Mouse (Mus musculus) gastrocnemius, postnatal 25 days (tissue): Measurements from ENCODE around the gene Efcab1. TPM values are rescaled to one million over a fixed set of nuclear protein-coding genes. Genes with fewer than 3 reads are reported as not detected.
"Not testable (repeated sequence)": the region's sequence is repeated elsewhere in the genome, so short reads cannot be mapped to it uniquely, and the experiment has no call there.

Experiments
- DNase-seq: peaks from one replicate; pipeline ENCODE4 v3.0.0; 2022
- long read RNA-seq, 2 experiments: library from polyadenylated mRNA; stranded (forward); transcript quantifications; one replicate each; pipeline ENCODE4 v2.0.0; 2021
- total RNA-seq, 2 experiments: library from RNA; stranded (reverse); gene quantifications; 1 replicate in 1 of 2; 2 replicates in 1 of 2; pipeline ENCODE4 v1.2.3; 2021

The Efcab1 gene
- not detected for total RNA-seq
- long read RNA-seq, experiment 1, result 0 reads
- long read RNA-seq, experiment 2, result 0 reads

DNA sequence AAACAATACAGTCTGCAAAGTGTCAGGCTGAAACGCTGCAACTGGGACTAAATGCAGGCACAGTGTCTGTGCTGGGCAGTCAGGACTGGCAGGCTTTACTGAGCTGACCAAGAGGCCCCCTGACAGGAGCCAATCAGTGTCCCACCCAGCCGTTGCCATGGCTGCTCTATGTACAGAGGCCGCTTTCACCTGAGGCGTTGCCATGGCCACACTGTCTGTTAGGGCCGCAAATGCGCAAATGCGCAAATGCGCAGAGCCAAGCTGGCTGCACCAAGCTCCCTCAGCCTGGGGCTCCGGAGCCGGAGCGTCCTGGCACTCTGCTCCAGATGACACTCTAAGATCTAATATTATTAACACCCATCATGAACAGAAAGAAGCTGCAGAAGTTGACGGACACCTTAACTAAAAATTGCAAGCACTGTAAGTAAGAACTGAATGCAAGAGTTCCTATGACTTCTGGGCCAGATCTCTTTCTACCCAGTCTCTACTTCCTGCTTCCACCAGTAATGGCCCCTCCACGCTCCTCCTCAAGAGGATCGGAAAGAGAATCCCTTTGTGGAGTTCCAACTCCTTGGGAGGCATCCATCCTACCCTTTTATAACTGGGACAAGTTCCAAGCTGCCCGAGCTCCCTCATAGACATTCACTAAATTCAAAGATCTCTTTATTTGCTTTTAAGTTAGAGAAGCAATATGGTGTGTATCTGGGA is at the start of gene Efcab1:
Efcab1 (plus strand) TSS at position 214 of the 708 bp plus-strand sequence.
- no peak for DNase-seq

DNA sequence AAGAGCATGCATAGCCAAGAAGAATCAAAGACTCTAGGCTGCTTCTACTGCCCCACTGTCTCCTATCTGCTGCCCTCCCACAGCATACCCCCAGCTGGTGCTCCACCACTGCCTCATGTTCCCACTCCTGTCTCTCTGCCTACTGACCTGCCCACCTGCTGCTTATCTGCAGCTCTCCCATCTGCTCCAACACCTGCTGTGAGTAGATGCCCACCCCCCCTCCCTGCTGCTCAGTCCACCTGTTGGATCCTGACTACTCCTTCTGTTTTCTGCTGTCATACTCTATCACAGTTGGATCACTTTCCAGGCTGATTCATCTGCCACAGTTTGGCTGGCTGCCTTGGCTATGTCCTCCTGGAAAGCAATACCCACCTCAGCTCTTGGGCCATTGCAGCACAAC is 47.0 kb upstream of the Efcab1 start:
- no peak for DNase-seq

DNA sequence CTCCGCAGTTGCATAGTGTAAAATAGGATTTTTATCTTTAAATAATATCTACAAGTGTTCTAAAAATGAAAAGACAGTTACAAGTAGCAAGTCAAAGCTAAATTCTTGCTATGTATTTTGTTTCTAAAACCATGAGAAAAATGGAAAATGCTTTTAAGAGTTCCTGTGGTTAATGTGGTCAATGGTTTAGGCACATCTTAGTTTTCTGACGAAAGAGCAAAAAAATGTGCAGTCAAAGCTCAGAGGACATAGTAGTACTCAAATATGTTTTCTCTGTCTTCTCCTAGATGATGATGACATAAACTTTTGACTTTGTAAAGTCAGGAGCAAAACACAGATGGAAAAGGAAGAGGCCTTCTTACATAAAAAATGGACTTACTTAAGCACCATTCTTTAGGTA is 21.5 kb upstream of the Efcab1 start:
- no peak for DNase-seq

DNA sequence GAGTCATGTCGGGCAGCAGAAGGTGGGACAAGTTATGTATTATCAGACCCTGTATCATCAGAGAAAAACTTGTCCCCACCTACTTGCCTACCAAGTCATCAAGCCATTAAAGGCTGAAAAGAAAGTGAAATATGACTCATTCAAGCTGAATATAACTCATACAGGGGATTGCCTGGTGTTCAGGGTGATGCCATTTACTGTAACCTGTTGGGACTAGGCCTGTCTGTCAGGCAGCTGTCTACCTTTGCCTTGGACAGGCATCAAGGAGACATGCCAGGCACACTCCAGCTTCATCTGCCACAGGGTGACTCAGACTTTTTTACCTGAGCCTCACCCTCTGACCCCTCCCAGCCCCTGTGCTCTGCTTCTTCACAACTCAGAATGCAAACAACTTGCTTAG is 21.0 kb upstream of the Efcab1 start:
- no peak for DNase-seq

DNA sequence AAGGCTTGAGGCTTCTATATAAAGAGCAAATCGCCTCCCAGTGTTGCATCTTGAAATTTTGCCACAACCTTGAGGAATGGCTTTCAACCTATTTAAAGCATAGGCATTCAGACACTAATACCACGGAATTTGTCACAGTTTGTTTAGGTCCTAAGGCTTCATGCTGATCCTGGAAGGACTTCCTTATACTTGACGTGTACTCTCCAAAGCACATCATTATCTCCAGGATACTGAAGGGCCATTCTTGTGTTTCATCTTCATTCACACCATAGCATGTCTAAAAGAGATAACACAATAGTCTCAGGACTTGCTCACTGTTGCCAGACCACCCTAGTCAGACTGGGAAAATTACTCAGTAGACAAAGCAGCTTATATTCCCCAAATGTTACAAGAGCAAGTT is 13.9 kb upstream of the Efcab1 start:
- no peak for DNase-seq

DNA sequence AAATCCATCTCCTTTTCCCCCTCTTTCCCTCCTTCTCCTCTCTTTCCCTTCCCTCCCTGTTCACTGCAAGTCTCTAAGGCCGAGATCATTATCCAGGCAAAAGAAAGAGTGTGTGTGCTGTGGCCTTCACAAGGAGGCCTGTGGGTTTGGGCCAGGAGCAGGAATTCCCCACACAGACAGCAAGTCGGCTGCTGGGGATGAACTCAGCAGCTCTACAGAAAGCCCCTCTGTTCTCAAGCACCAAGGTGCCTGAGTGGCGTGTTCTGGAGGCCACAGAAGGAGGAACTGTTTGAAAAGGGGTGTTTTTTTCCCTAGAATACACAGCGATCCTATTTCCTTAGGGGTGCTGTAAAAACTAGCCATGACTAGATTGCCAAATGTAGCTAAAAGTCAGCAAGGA is 12.5 kb upstream of the Efcab1 start:
- no peak for DNase-seq

DNA sequence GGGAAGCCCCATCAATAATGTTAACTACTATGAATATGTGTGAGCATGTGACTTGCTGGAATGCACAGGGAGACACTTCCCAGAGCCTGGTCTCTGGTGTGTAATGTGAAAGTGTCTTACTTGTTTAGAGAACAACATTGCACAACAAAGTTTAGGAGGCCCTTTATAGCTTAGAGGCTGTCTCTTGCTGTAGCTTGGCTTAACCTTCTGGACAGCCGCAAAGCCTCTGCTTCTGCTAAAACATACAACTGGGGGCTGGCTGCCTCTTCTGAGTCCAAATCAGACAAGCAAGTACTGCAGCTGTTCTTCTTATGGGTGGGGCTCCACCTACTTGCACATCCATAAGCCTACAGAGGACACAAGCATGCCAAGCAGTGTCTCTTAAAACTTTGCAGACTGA is 11.7 kb upstream of the Efcab1 start:
- no peak for DNase-seq

DNA sequence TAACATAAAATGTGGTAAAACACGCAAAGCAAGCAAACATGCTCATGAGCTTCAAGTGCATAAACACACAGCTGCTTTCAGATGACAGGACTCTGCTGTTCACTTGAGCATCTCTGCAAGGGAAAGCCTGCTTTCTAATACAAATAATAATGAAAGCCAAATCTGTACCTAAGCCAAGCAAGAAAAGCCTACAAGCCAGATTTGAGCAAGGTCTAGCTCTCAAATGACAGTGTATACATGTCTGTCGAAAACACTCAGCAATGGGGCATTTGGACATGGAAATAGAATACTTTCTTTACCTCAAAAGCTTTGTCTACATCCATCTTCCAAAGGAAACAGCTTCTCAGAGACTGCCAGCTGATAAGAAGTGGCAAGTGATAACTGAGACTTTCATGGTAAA is 10.9 kb upstream of the Efcab1 start:
- DNase-seq, result no peak

DNA sequence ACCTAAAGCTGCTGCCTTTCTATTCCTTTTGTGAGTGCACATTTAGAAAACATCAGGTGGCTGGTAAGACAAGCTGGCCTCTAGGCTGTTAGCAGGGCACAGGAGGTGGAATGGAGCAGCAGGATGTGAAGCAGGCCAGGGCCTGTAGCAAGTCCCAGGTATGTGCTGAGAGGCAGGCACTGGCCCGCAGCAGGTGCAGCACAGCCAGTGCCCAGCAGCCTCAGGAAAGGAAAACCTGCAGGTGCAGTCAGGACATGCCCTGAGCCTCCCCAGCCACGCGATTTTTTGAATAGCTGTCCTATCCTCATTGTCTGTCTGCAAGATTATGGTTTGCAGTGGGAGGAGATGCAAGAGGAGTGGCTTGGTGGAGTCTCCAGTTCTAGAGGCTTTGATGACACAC is 24.3 kb downstream of the Efcab1 start:
- DNase-seq, result not testable (repeated sequence)

GRCm38 (mm10) chr16:14936478-14937166 is 30.2 kb downstream of the Efcab1 start:
- DNase-seq, result not testable (repeated sequence)

- DNase-seq, result no peak
Measured at GRCm38 (mm10) chr16:14939552-14939951, 33.1 kb downstream of the Efcab1 start.

GRCm38 (mm10) chr16:14939994-14940715 is 33.7 kb downstream of the Efcab1 start:
- no peak for DNase-seq

GRCm38 (mm10) chr16:14940898-14941297 is 34.5 kb downstream of the Efcab1 start:
- DNase-seq, result no peak

GRCm38 (mm10) chr16:14943530-14943929 is 37.1 kb downstream of the Efcab1 start:
- no peak for DNase-seq

- DNase-seq, result not testable (repeated sequence)
Measured at GRCm38 (mm10) chr16:14947561-14947960, 41.2 kb downstream of the Efcab1 start.

DNA sequence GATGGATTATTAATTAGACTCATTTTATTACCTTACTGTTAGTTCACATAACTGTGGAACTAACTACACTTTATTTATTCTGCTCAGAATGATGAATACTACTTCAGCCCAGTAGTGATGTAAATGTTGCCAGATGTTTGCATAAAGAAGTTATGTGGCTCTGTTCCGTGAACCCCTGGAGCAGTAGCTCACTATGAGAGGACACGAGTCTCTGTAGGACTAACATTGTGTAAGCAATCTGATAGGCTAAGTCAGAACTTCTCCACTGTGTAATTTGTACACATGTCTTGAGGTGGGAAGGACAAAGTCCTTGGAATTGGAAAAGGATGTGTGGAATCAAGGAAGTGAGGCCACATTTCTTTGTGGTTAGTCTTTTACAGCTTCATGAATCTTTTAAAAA is 45.5 kb downstream of the Efcab1 start:
- no peak for DNase-seq

DNA sequence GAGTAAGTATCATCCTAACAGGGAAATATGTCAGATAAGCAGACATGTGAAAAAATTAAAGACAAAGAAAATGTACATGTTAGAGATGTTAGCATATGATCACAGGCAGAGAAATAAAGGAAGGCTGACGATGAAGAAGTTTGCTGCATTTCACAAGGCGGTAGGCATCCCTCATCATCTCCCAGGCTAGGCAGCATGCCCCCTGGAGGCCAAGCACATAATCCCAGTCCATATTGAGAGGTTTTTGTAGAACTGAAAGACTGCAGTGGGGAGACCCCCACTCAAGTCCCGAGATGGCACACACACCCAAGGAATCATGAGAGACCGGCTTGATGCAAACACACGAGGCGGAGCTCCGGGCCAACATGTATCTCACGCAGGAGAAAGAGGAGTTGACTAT is 53.3 kb downstream of the Efcab1 start:
- no peak for DNase-seq

GRCm38 (mm10) chr16:14973696-14974095 is 67.3 kb downstream of the Efcab1 start:
- no peak for DNase-seq

DNA sequence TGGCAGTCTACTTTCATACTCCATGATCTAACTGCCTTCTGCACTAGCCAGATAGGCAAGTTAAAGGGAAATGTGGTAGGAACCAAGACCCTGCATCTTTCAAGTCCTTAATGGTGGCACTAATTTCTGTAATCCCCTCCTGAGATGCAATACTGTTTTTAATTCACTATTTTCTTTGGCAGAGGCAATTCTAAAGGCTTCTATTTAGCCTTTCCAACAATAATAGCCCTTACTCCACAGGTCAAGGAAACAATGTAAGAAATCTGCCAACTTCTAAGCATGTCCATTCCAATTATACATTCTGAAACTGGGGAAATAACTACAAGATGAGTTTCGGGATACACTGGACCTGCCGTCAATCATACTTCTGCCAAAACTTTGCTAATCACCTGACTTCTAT is 72.8 kb downstream of the Efcab1 start:
- DNase-seq, result no peak

DNA sequence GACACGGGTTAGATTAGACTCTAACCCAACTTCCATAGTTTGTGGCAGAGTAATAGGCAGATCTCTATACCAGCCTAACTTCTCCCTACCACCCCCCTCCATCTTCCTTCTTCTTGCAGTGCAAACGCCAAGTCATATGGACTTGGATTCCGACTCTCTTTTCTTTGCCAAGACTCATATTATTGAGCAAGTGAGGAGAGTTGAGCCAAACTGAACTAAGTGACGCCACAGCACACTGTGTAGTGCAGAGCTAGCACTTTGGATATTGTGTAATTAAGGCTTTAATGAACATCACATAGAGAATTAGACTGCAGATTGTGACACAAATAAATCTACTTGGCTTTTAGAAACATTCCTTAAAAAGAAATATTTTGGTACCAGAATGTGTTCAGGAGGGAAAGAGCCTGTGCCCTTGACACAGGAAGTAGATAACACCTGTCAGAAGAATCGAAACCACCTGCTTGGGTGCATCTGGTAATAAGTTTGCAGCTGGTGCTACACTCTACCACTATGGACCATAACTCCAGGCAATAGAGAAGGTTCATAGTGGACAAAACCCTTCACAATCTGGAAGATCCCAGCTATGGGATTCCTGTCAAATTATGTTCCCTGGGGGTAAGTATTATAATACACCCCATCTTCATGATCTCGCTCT is 83.3 kb downstream of the Efcab1 start:
- no peak for DNase-seq

GRCm38 (mm10) chr16:14991001-14991400 is 84.6 kb downstream of the Efcab1 start:
- no peak for DNase-seq

- no peak for DNase-seq
Measured at GRCm38 (mm10) chr16:14992461-14993107, 86.2 kb downstream of the Efcab1 start.
